Mouse (Mus musculus) CD4-positive, CD25-positive, alpha-beta regulatory T cell, adult 2 months (primary cell): ENCODE data around the gene Tut1.
"Not testable (repeated sequence)": the region's sequence is repeated elsewhere in the genome, so short reads cannot be mapped to it uniquely, and the experiment has no call there.

ENCODE experiments used
- DNase-seq: peaks from one replicate; pipeline ENCODE4 v3.0.0-alpha.2; 2012; ENCODE audit warnings: low read depth, low spot score

The Tut1 gene

DNA sequence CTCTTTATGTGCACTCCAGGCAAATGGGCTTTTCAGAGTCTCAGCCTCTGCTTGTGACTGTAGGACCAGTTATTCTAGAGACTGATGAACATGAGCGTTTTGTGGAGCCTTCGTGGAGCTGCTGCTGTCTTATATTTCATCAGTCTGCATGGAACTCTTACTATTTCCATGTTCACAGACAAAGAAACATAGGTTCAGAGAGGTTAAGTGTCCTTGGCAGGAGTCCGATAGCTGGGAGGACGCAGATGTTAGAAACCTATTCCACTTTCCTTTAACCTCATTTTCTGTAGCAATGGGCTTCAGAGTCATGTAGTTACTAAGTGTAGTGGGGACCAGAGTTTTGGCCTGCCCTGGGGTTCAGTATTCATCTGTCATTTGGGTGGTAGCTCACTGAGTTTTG, 45.6 kb downstream of the Tut1 start:
- no peak for DNase-seq

DNA sequence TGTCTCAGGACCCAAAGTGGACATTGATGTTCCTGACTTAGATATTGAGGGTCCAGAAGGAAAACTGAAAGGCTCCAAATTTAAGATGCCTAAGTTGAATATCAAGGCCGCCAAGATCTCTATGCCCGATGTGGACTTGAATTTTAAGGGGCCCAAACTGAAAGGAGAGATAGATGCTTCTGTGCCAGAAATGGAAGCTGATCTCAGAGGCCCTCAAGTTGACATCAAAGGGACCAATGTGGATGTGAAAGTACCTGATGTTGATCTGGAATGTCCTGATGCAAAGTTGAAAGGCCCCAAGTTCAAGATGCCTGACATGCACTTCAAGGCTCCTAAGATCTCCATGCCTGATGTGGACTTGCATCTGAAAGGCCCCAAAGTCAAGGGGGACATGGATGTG, 53.3 kb downstream of the Tut1 start:
- not testable (repeated sequence) for DNase-seq
